Mouse (Mus musculus): Measurements from ENCODE around the gene Serpine2. TPM values are rescaled to one million over a fixed set of nuclear protein-coding genes. Genes with fewer than 3 reads are reported as not detected.

The Serpine2 gene
- polyA plus RNA-seq, 1 experiment from 2014 or later = 314 TPM

- no peaks in the 10 kb centered on the region for H3K9me3 ChIP-seq (replicated peaks)
- H3K36me3 ChIP-seq = 0 out of 2 replicates have a peak, but pooled peaks cover 6% of the 10 kb centered on the region
- H3K4me1 ChIP-seq = 0 out of 2 replicates have a peak, but pooled peaks cover 6% of the 10 kb centered on the region
- H3K4me3 ChIP-seq (replicated peaks) = no peak overlapping the region
- no peak overlapping the region for H3K9ac ChIP-seq
- 40% methylated on average over 3 of the region's 3 CpGs for WGBS
- no peaks in the 10 kb centered on the region for H3K27me3 ChIP-seq
- 0 out of 2 replicates have a peak, but pooled peaks have one; percentile 47 for ATAC-seq (ENCODE audit: insufficient number of reproducible peaks, low FRiP score, low TSS enrichment, low read depth)
- no peak overlapping the region for H3K4me2 ChIP-seq (replicated peaks)
- H3K27ac ChIP-seq (replicated peaks) = no peak overlapping the region
Measured at GRCm38 (mm10) chr1:79809447-79809846, 51.5 kb downstream of the Serpine2 start.

GRCm38 (mm10) chr1:79806865-79807264, 54.1 kb downstream of the Serpine2 start:
- H3K27me3 ChIP-seq = no peaks in the 10 kb centered on the region
- no peaks in the 10 kb centered on the region for H3K36me3 ChIP-seq
- H3K27ac ChIP-seq (replicated peaks) = no peak overlapping the region
- no peak overlapping the region for H3K9ac ChIP-seq
- no peak overlapping the region for H3K4me2 ChIP-seq (replicated peaks)
- no peak for ATAC-seq (ENCODE audit: insufficient number of reproducible peaks, low FRiP score, low TSS enrichment, low read depth)
- no peaks in the 10 kb centered on the region for H3K9me3 ChIP-seq (replicated peaks)
- H3K4me3 ChIP-seq (replicated peaks) = no peak overlapping the region
- H3K4me1 ChIP-seq = 0 out of 2 replicates have a peak, but pooled peaks cover 6% of the 10 kb centered on the region
- 54% methylated on average over 5 of the region's 5 CpGs for WGBS

- Histone ChIP-seq H3K36me3 (no peaks in the 10 kb centered on the region; the same call in 1 of the 2 replicates), H3K27me3 (no peaks in the 10 kb centered on the region), H3K4me3 (replicated peaks) (no peak overlapping the region), H3K4me2 (replicated peaks) (no peak overlapping the region), H3K9me3 (replicated peaks) (no peaks in the 10 kb centered on the region), H3K27ac (replicated peaks) (no peak overlapping the region), H3K4me1 (0 out of 2 replicates have a peak, but pooled peaks cover 6% of the 10 kb centered on the region), H3K9ac (no peak overlapping the region)
- WGBS = 59% methylated on average over 7 of the region's 7 CpGs
- ATAC-seq (ENCODE audit: insufficient number of reproducible peaks, low FRiP score, low TSS enrichment, low read depth) = no peak
Measured at GRCm38 (mm10) chr1:79803614-79804013, 57.4 kb downstream of the Serpine2 start.

DNA sequence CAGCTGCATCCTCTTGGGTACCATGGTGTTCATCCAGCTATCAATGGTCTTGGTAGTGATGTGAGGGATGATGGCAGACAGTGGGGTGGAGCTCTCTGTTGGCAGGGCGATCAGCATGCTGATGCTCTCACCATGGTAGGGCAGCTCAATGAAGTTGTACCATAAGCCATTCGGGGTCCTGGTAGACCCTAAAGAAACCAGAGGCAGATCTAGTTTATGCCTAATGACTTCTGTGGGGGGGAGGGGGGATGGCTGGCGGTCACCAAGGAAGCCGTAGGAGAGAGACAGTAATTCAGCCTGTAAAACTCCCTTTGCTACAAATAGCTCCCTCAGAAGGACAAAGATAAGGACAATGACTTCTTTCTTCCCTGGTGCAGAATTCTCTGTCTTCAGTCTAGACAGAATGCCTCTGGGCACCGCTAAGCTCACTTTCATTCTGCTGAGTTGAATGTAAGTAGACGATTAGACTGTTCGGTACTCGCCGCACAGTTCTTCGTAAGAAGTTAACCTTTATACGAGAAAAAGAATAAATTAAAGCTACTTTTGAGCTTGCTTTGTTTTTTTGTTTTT, 58.0 kb downstream of the Serpine2 start:
- H3K27me3 ChIP-seq = no peaks in the 10 kb centered on the region
- no peak overlapping the region for H3K4me2 ChIP-seq (replicated peaks)
- no peak for ATAC-seq (ENCODE audit: insufficient number of reproducible peaks, low FRiP score, low TSS enrichment, low read depth)
- WGBS = 55% methylated on average over 11 of the region's 11 CpGs
- H3K4me1 ChIP-seq = 0 out of 2 replicates have a peak, but pooled peaks cover 6% of the 10 kb centered on the region
- no peak overlapping the region for H3K27ac ChIP-seq (replicated peaks)
- no peaks in the 10 kb centered on the region for H3K9me3 ChIP-seq (replicated peaks)
- H3K36me3 ChIP-seq = no peaks in the 10 kb centered on the region; the same call in 1 of the 2 replicates
- no peak overlapping the region for H3K9ac ChIP-seq
- no peak overlapping the region for H3K4me3 ChIP-seq (replicated peaks)

GRCm38 (mm10) chr1:79797084-79797483, 63.9 kb downstream of the Serpine2 start:
- ATAC-seq (ENCODE audit: insufficient number of reproducible peaks, low FRiP score, low TSS enrichment, low read depth) = no peak
- no peak overlapping the region for H3K4me2 ChIP-seq (replicated peaks)
- H3K36me3 ChIP-seq = peaks cover 7% of the 10 kb centered on the region; the same call in 1 of the 2 replicates
- no peak overlapping the region for H3K27ac ChIP-seq (replicated peaks)
- no peaks in the 10 kb centered on the region for H3K4me1 ChIP-seq
- H3K27me3 ChIP-seq = no peaks in the 10 kb centered on the region
- H3K9ac ChIP-seq = no peak overlapping the region
- no peaks in the 10 kb centered on the region for H3K9me3 ChIP-seq (replicated peaks)
- WGBS = 90% methylated on average over 3 of the region's 3 CpGs
- no peak overlapping the region for H3K4me3 ChIP-seq (replicated peaks)

DNA sequence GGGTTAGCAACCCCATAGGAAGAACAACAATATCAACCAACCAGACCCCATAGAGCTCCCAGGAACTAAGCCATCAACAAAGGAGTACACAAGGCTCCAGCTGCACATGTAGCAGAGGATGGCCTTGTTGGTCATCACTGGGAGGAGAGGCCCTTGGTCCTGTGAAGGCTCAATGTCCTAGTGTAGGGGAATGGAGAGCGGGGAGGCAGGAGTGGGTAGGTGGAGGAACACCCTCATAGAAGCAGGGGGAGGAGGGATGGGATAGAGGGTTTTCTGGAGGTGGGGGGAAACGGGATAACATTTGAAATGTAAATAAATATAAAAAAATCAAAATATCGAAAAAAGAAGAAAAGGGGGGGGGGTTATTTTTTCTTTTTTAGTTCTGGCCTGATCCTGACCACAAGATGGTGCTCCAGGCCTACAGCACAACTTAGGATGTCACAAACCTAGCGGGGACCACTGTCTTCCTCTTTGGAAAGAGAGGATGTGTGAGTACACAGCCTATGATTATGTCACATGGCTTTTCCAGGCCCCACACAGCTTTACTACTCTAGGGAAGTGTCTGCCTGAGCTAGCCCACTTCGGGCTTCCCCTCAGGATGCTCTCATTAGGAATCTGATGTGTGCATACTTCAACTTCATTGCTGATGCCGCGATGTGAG, 74.6 kb downstream of the Serpine2 start:
- no peaks in the 10 kb centered on the region; the same call in 1 of the 2 replicates for H3K4me1 ChIP-seq
- 59% methylated on average over 7 of the region's 7 CpGs for WGBS
- no peaks in the 10 kb centered on the region for H3K27me3 ChIP-seq
- H3K27ac ChIP-seq (replicated peaks) = no peak overlapping the region
- H3K4me2 ChIP-seq (replicated peaks) = no peak overlapping the region
- no peaks in the 10 kb centered on the region for H3K9me3 ChIP-seq (replicated peaks)
- ATAC-seq (ENCODE audit: insufficient number of reproducible peaks, low FRiP score, low TSS enrichment, low read depth) = no peak
- H3K9ac ChIP-seq = no peak overlapping the region
- no peak overlapping the region for H3K4me3 ChIP-seq (replicated peaks)
- peaks cover 17% of the 10 kb centered on the region for H3K36me3 ChIP-seq

DNA sequence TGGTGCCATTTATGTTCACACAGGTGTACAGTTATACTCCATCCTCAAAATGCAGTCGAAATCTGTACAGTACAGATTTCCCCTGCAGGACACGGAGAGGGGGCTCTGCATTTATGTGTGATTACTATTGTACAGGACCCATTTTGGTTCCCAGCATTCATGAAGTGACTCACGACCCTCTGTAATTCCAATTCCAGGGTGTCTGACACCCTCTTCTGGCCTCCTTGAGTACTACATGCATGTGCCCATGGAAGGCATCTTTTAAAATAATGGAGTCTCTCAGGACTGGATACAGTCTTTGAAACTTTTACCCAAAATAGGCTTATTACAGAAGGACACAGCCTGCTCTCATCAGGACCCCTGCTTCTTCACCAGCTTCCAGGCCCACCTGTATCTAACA, 78.5 kb downstream of the Serpine2 start:
- H3K9ac ChIP-seq = no peak overlapping the region
- H3K27ac ChIP-seq (replicated peaks) = no peak overlapping the region
- peaks cover 50% of the 10 kb centered on the region for H3K36me3 ChIP-seq
- H3K4me2 ChIP-seq (replicated peaks) = no peak overlapping the region
- ATAC-seq (ENCODE audit: insufficient number of reproducible peaks, low FRiP score, low TSS enrichment, low read depth) = no peak
- no peaks in the 10 kb centered on the region for H3K4me1 ChIP-seq
- 83% methylated on average over 3 of the region's 3 CpGs for WGBS
- H3K4me3 ChIP-seq (replicated peaks) = no peak overlapping the region
- no peaks in the 10 kb centered on the region for H3K9me3 ChIP-seq (replicated peaks)
- no peaks in the 10 kb centered on the region for H3K27me3 ChIP-seq

GRCm38 (mm10) chr1:79778011-79778410, 83.0 kb downstream of the Serpine2 start:
- Histone ChIP-seq H3K4me3 (replicated peaks) (no peak overlapping the region), H3K27me3 (no peaks in the 10 kb centered on the region), H3K27ac (replicated peaks) (no peak overlapping the region), H3K36me3 (peaks cover 49% of the 10 kb centered on the region), H3K9ac (no peak overlapping the region), H3K4me2 (replicated peaks) (no peak overlapping the region), H3K4me1 (no peaks in the 10 kb centered on the region), H3K9me3 (replicated peaks) (no peaks in the 10 kb centered on the region)
- WGBS = 81% methylated on average over 11 of the region's 11 CpGs
- no peak for ATAC-seq (ENCODE audit: insufficient number of reproducible peaks, low FRiP score, low TSS enrichment, low read depth)

- Histone ChIP-seq H3K4me1 (no peaks in the 10 kb centered on the region), H3K36me3 (peaks cover 29% of the 10 kb centered on the region), H3K4me3 (replicated peaks) (peak within 1 kb of the TSS; percentile 71), H3K27ac (replicated peaks) (peak within 1 kb of the TSS; percentile 86), H3K9me3 (replicated peaks) (no peaks in the 10 kb centered on the region), H3K4me2 (replicated peaks) (peak within 1 kb of the TSS; percentile 54), H3K9ac (peak within 1 kb of the TSS; percentile 86), H3K27me3 (no peaks in the 10 kb centered on the region)
- under 1% methylated on average over 38 of the region's 38 CpGs for WGBS
- peak; percentile 99 for ATAC-seq (ENCODE audit: insufficient number of reproducible peaks, low FRiP score, low TSS enrichment, low read depth)
Measured at GRCm38 (mm10) chr1:79775927-79776458, 85.0 kb downstream of the Serpine2 start, which contains the start of the genes Mrpl44 and Wdfy1. Gene Mrpl44, plus strand, starts transcription at chr1:79776018. Gene Wdfy1, minus strand, starts transcription at chr1:79776143.

- Histone ChIP-seq H3K9ac (no peak overlapping the region), H3K27me3 (no peaks in the 10 kb centered on the region), H3K9me3 (replicated peaks) (no peaks in the 10 kb centered on the region), H3K4me2 (replicated peaks) (no peak overlapping the region), H3K4me3 (replicated peaks) (no peak overlapping the region), H3K27ac (replicated peaks) (no peak overlapping the region), H3K36me3 (peaks cover 15% of the 10 kb centered on the region), H3K4me1 (no peaks in the 10 kb centered on the region)
- 78% methylated on average over 4 of the region's 4 CpGs for WGBS
- no peak for ATAC-seq (ENCODE audit: insufficient number of reproducible peaks, low FRiP score, low TSS enrichment, low read depth)
Measured at GRCm38 (mm10) chr1:79774164-79774780, 86.7 kb downstream of the Serpine2 start.

DNA sequence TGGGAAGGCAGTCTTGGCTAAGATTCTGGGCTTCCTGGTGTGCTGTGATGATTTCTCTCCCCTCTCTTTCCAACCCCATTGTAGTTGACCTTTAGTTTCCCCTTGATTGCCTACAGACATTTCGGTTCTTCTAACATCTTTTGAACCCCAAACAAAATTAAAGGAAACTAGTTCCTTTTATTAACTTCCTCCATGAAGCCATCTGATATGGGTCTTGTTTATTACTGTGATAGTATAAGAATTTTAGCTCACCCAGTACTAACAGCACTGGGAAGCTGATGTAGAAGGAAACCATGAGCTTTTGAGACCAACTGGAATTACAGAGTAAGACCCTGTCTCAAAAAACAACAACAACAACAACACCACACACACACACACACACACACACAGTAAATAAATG, 92.7 kb downstream of the Serpine2 start:
- Histone ChIP-seq H3K9ac (no peak overlapping the region), H3K9me3 (replicated peaks) (no peaks in the 10 kb centered on the region), H3K36me3 (no peaks in the 10 kb centered on the region), H3K4me3 (replicated peaks) (no peak overlapping the region), H3K27ac (replicated peaks) (no peak overlapping the region), H3K27me3 (no peaks in the 10 kb centered on the region), H3K4me1 (no peaks in the 10 kb centered on the region), H3K4me2 (replicated peaks) (no peak overlapping the region)
- 54% methylated on average over 1 of the region's 1 CpGs for WGBS
- no peak for ATAC-seq (ENCODE audit: insufficient number of reproducible peaks, low FRiP score, low TSS enrichment, low read depth)

Data from embryonic facial prominence, embryonic 15.5 days (tissue).